Mouse (Mus musculus) heart, adult 11 months (tissue): ENCODE data around the gene Tram2.
A peak's percentile ranks its signal among the peaks of the same experiment; 100 is the strongest.

Experiments used
- DNase-seq: peaks from one replicate; pipeline ENCODE4 v3.0.0; 2022

The Tram2 gene

GRCm38 (mm10) chr1:21079217-21079773 is at the start of gene Tram2:
Gene Tram2 (minus strand): TSS chr1:21079229.
- DNase-seq, result peak; percentile 99

- DNase-seq, result peak; percentile 74
Observed at GRCm38 (mm10) chr1:21124713-21125336, 45.8 kb upstream of the Tram2 start.

GRCm38 (mm10) chr1:21103784-21104183 is 24.8 kb upstream of the Tram2 start:
- DNase-seq, result peak; percentile 56

- peak; percentile 97 for DNase-seq
Observed at GRCm38 (mm10) chr1:21101221-21102006, 22.4 kb upstream of the Tram2 start.

- DNase-seq, result no peak
Observed at GRCm38 (mm10) chr1:21100726-21101125, 21.7 kb upstream of the Tram2 start.

- peak; percentile 94 for DNase-seq
Observed at GRCm38 (mm10) chr1:21097001-21097989, 18.3 kb upstream of the Tram2 start.

GRCm38 (mm10) chr1:21094644-21095215 is 15.7 kb upstream of the Tram2 start:
- DNase-seq, result peak; percentile 92

GRCm38 (mm10) chr1:21089661-21090117 is 10.7 kb upstream of the Tram2 start:
- DNase-seq, result peak; percentile 91

GRCm38 (mm10) chr1:21086291-21086690 is 7.3 kb upstream of the Tram2 start:
- no peak for DNase-seq

GRCm38 (mm10) chr1:21084661-21085060 is 5.6 kb upstream of the Tram2 start:
- no peak for DNase-seq

- DNase-seq, result peak; percentile 90
Observed at GRCm38 (mm10) chr1:21080362-21080761, 1.3 kb upstream of the Tram2 start.

GRCm38 (mm10) chr1:21078481-21079214 is 381 bp downstream of the Tram2 start:
- no peak for DNase-seq

GRCm38 (mm10) chr1:21077619-21078018 is 1.4 kb downstream of the Tram2 start:
- peak; percentile 91 for DNase-seq

- no peak for DNase-seq
Observed at GRCm38 (mm10) chr1:21077191-21077590, 1.8 kb downstream of the Tram2 start.

GRCm38 (mm10) chr1:21075986-21076495 is 3.0 kb downstream of the Tram2 start:
- DNase-seq, result peak; percentile 95

GRCm38 (mm10) chr1:21074231-21074630 is 4.8 kb downstream of the Tram2 start:
- DNase-seq, result peak; percentile 90

GRCm38 (mm10) chr1:21072875-21073444 is 6.1 kb downstream of the Tram2 start:
- DNase-seq, result no peak

GRCm38 (mm10) chr1:21070658-21071057 is 8.4 kb downstream of the Tram2 start:
- peak; percentile 93 for DNase-seq

- no peak for DNase-seq
Observed at GRCm38 (mm10) chr1:21069830-21070522, 9.1 kb downstream of the Tram2 start.

- DNase-seq, result peak; percentile 92
Observed at GRCm38 (mm10) chr1:21068491-21068890, 10.5 kb downstream of the Tram2 start.
